Mouse (Mus musculus) C2C12 (cell line): Measurements from ENCODE around the gene Zmpste24.

Experiments
- CTCF ChIP-seq: IDR thresholded peaks from one replicate; pipeline ENCODE4 v1.5.1; 2011; ENCODE audit not compliant: control insufficient read depth, insufficient read depth, insufficient read length
- USF1 ChIP-seq: IDR thresholded peaks from one replicate; pipeline ENCODE4 v1.6.1; 2011; ENCODE audit warnings: low read depth, mild to moderate bottlenecking, control low read depth, moderate library complexity

DNA sequence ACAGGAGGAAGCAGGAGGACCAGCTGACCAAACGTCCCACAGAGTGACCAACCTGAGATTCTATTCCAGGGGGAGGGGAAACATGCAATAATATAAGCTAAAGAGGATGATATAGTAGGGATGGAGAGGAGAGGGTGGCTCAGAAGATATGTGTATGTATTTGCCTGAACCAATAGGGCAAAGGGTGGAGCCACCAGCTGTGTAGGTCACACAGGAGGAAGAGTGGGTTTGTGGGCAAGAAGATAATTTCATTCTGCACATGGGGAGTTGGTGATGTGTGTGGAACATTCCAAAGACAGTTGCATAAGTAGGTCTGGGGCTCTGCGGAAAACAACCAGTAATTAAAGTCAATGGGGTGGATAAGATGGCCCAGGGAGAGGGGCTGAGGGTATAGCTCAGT is 72.4 kb downstream of the Zmpste24 start:
- TF ChIP-seq CTCF = no peak
- TF ChIP-seq USF1 = no peak
